Mouse (Mus musculus) induced T-regulatory cell, adult 2 months (primary cell): ENCODE measurements at regions not wholly inside any gene's neighbourhood (a gene's known extent, or its start where the extent isn't known, plus 50 kb on each side); places are given as distances from the start of the nearest gene placed in this dataset.

Experiments
- DNase-seq: peaks from one replicate; pipeline ENCODE4 v3.0.0-alpha.2; 2012; ENCODE audit warnings: low read depth

GRCm38 (mm10) chr14:68022925-68023324 is 1271.2 kb downstream of the Synb start:
- DNase-seq = no peak

GRCm38 (mm10) chr14:68021240-68021639 is 1272.9 kb downstream of the Synb start:
- DNase-seq = no peak

- no peak for DNase-seq
Observed at GRCm38 (mm10) chr14:68020769-68021168, 1273.3 kb downstream of the Synb start.

- no peak for DNase-seq
Observed at GRCm38 (mm10) chr14:68018686-68019085, 1275.4 kb downstream of the Synb start.

GRCm38 (mm10) chr14:67996790-67997417 is 1297.2 kb downstream of the Synb start:
- no peak for DNase-seq

GRCm38 (mm10) chr14:67993611-67994051 is 1300.5 kb downstream of the Synb start:
- peak; percentile 1 for DNase-seq

GRCm38 (mm10) chr14:67993142-67993541 is 1301.0 kb downstream of the Synb start:
- peak; percentile 79 for DNase-seq

- no peak for DNase-seq
Observed at GRCm38 (mm10) chr14:67992088-67992487, 1302.0 kb downstream of the Synb start.

- DNase-seq = no peak
Observed at GRCm38 (mm10) chr14:67990271-67990670, 1303.8 kb downstream of the Synb start.
